Mouse (Mus musculus) central nervous system, embryonic 18 days (tissue): ENCODE data around the gene Itm2b. TPM values are rescaled to one million over a fixed set of nuclear protein-coding genes. Genes with fewer than 3 reads are reported as not detected.

Source experiments
- polyA plus RNA-seq: library from polyadenylated mRNA; depleted of rRNA; stranded (reverse); fragments of >200 nt; gene quantifications from 2 replicates; pipeline ENCODE4 v1.2.3, GENCODE M21; 2012; rRNA removed

The Itm2b gene
- 450 and 468 TPM in 2 replicates for polyA plus RNA-seq

GRCm38 (mm10) chr14:73384913-73385719 is at the start of gene Itm2b:
TSS of gene Itm2b (minus strand) at chr14:73385289.

GRCm38 (mm10) chr14:73325456-73326381 is 59.4 kb downstream of the Itm2b start, which contains the start of gene Rb1:
TSS of gene Rb1 (minus strand) at chr14:73325822.

Other genes with a start within 250 kb of the Itm2b start
- gene Lpar6, start 147.4 kb downstream of the Itm2b start, polyA plus RNA-seq: 2.3 and 2.7 TPM in 2 replicates
- 29.6 and 32.2 TPM in 2 replicates for gene Rb1, start 59.5 kb downstream of the Itm2b start, polyA plus RNA-seq
- 60.0 and 60.6 TPM in 2 replicates for gene Med4, start 124.7 kb upstream of the Itm2b start, polyA plus RNA-seq
- gene Sucla2, start 140.0 kb upstream of the Itm2b start, polyA plus RNA-seq: 67.8 and 82.2 TPM in 2 replicates
- gene Nudt15, start 163.0 kb upstream of the Itm2b start, polyA plus RNA-seq: 2.7 and 3.0 TPM in 2 replicates